Mouse (Mus musculus) C2C12 (cell line): ENCODE data around the gene Xxylt1.

Experiments used
- CEBPB ChIP-seq: IDR thresholded peaks from one replicate; pipeline ENCODE4 v1.6.1; 2011; ENCODE audit warnings: low read depth, mild to moderate bottlenecking, control low read depth, moderate library complexity
- CTCF ChIP-seq: IDR thresholded peaks from one replicate; pipeline ENCODE4 v1.5.1; 2011; ENCODE audit not compliant: control insufficient read depth, insufficient read depth, insufficient read length
- FOSL1 ChIP-seq: IDR thresholded peaks from one replicate; pipeline ENCODE4 v1.8.0; 2011; ENCODE audit warnings: mild to moderate bottlenecking, low read length; ENCODE audit not compliant: poor library complexity, insufficient read depth, severe bottlenecking

DNA sequence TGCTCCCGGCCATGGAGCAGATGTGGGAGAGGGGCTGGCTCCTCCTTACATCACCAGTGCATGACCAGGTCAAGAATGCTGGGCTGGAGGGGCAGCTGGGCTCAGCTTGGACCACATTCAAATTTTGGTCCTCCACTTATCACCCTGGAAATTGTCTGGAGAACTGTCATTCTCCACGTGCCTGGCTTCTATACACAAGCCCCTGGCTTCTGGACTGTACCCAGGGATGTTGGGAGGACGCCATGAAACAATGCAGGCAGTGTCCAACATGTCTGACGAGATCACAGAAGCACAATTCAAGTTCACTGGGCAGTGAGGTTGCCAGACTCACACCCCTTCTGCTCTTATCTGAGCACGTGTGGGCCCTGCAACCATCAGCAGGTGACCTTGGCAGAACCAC is 114.5 kb downstream of the Xxylt1 start:
- TF ChIP-seq CTCF, result no peak
- no peak for TF ChIP-seq CEBPB
- no peak for TF ChIP-seq FOSL1
